Mouse (Mus musculus): ENCODE measurements around the gene Hydin. TPM values are rescaled to one million over a fixed set of nuclear protein-coding genes. Genes with fewer than 3 reads are reported as not detected.

Gene Hydin
- polyA plus RNA-seq, 1 experiment = 0.70 TPM

DNA sequence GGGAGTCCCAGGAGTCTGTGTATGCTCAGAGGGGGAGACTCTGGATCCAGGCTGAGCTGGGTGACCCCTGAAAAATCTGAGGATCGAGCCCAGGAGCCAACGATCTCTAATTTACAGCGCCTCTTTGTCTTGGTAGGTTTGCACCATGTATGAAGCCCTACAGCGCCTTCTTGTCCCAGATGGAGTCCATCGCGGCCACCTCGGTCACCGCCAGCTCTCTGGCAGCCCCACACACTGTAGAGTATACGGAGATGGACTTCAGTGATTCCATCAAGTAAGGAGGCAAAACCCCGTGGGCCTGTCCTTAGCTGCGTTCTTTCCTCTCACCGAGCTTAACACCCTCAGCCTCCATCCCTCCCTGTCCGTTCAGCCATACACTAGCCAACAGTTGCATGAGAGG is 218.5 kb downstream of the Hydin start:
- WGBS = 90% methylated on average over 13 of the region's 13 CpGs
- H3K4me3 ChIP-seq (replicated peaks; ENCODE audit: insufficient read depth, low read depth, low read length) = no peak overlapping the region
- no peaks in the 10 kb centered on the region for H3K27me3 ChIP-seq (ENCODE audit: control insufficient read depth, insufficient read depth, low read length)
- DNase-seq = no peak
- no peaks in the 10 kb centered on the region for H3K4me1 ChIP-seq (ENCODE audit: control insufficient read depth, insufficient read depth, low read length)
- H3K27ac ChIP-seq (ENCODE audit: insufficient read depth, low read length) = no peak overlapping the region
- TF ChIP-seq POLR2A (IDR thresholded peaks at IDR 0.05; ENCODE audit: borderline replicate concordance, insufficient read depth, low read length) = no peak
- no peak for TF ChIP-seq CTCF (IDR thresholded peaks at IDR 0.05; ENCODE audit: borderline replicate concordance, insufficient read depth, low read depth, low read length)

GRCm38 (mm10) chr8:110486020-110486419 is 219.2 kb downstream of the Hydin start:
- H3K27me3 ChIP-seq (ENCODE audit: control insufficient read depth, insufficient read depth, low read length) = no peaks in the 10 kb centered on the region
- no peaks in the 10 kb centered on the region for H3K4me1 ChIP-seq (ENCODE audit: control insufficient read depth, insufficient read depth, low read length)
- H3K4me3 ChIP-seq (replicated peaks; ENCODE audit: insufficient read depth, low read depth, low read length) = no peak overlapping the region
- TF ChIP-seq POLR2A (IDR thresholded peaks at IDR 0.05; ENCODE audit: borderline replicate concordance, insufficient read depth, low read length) (no peak), CTCF (IDR thresholded peaks at IDR 0.05; ENCODE audit: borderline replicate concordance, insufficient read depth, low read depth, low read length) (no peak)
- 68% methylated on average over 13 of the region's 13 CpGs for WGBS
- DNase-seq = no peak
- H3K27ac ChIP-seq (ENCODE audit: insufficient read depth, low read length) = no peak overlapping the region

GRCm38 (mm10) chr8:110487644-110488043 is 220.9 kb downstream of the Hydin start:
- H3K27ac ChIP-seq (ENCODE audit: insufficient read depth, low read length) = no peak overlapping the region
- no peaks in the 10 kb centered on the region for H3K27me3 ChIP-seq (ENCODE audit: control insufficient read depth, insufficient read depth, low read length)
- H3K4me3 ChIP-seq (replicated peaks; ENCODE audit: insufficient read depth, low read depth, low read length) = no peak overlapping the region
- 97% methylated on average over 6 of the region's 6 CpGs for WGBS
- DNase-seq = no peak
- TF ChIP-seq CTCF (IDR thresholded peaks at IDR 0.05; ENCODE audit: borderline replicate concordance, insufficient read depth, low read depth, low read length) = no peak
- no peak for TF ChIP-seq POLR2A (IDR thresholded peaks at IDR 0.05; ENCODE audit: borderline replicate concordance, insufficient read depth, low read length)
- no peaks in the 10 kb centered on the region for H3K4me1 ChIP-seq (ENCODE audit: control insufficient read depth, insufficient read depth, low read length)

DNA sequence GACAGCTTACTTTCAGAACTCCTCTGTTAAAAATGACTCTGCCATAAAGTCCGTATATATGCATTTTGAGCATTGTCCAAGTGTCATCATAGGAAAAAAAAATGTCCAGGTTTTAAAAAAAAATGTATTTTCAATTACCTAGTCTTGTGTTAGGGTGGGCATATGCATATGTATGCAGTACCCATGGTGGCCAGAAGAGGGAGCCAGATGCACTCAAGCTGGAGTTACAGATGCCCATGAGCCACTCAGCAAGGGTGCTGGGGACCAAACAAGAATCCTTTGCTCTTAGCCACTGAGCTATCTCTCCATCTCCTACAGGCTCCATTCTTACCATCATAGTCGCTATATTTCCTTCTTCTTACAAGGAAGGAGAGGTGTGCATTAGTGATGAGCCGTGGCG is 222.6 kb downstream of the Hydin start:
- no peak overlapping the region for H3K27ac ChIP-seq (ENCODE audit: insufficient read depth, low read length)
- 76% methylated on average over 4 of the region's 4 CpGs for WGBS
- no peak overlapping the region for H3K4me3 ChIP-seq (replicated peaks; ENCODE audit: insufficient read depth, low read depth, low read length)
- no peak for DNase-seq
- TF ChIP-seq POLR2A (IDR thresholded peaks at IDR 0.05; ENCODE audit: borderline replicate concordance, insufficient read depth, low read length) (no peak), CTCF (IDR thresholded peaks at IDR 0.05; ENCODE audit: borderline replicate concordance, insufficient read depth, low read depth, low read length) (peak; percentile 62)
- H3K27me3 ChIP-seq (ENCODE audit: control insufficient read depth, insufficient read depth, low read length) = no peaks in the 10 kb centered on the region
- H3K4me1 ChIP-seq (ENCODE audit: control insufficient read depth, insufficient read depth, low read length) = no peaks in the 10 kb centered on the region

GRCm38 (mm10) chr8:110491118-110491517 is 224.3 kb downstream of the Hydin start:
- TF ChIP-seq CTCF (IDR thresholded peaks at IDR 0.05; ENCODE audit: borderline replicate concordance, insufficient read depth, low read depth, low read length) (no peak), POLR2A (IDR thresholded peaks at IDR 0.05; ENCODE audit: borderline replicate concordance, insufficient read depth, low read length) (no peak)
- no peak overlapping the region for H3K27ac ChIP-seq (ENCODE audit: insufficient read depth, low read length)
- no peak overlapping the region for H3K4me3 ChIP-seq (replicated peaks; ENCODE audit: insufficient read depth, low read depth, low read length)
- no peaks in the 10 kb centered on the region for H3K4me1 ChIP-seq (ENCODE audit: control insufficient read depth, insufficient read depth, low read length)
- H3K27me3 ChIP-seq (ENCODE audit: control insufficient read depth, insufficient read depth, low read length) = no peaks in the 10 kb centered on the region
- WGBS = 94% methylated on average over 5 of the region's 5 CpGs
- DNase-seq = no peak

- Histone ChIP-seq H3K27me3 (ENCODE audit: control insufficient read depth, insufficient read depth, low read length) (no peaks in the 10 kb centered on the region), H3K4me3 (replicated peaks; ENCODE audit: insufficient read depth, low read depth, low read length) (no peak overlapping the region), H3K4me1 (ENCODE audit: control insufficient read depth, insufficient read depth, low read length) (no peaks in the 10 kb centered on the region), H3K27ac (ENCODE audit: insufficient read depth, low read length) (no peak overlapping the region)
- no peak for DNase-seq
- WGBS = 84% methylated on average over 9 of the region's 9 CpGs
- TF ChIP-seq POLR2A (IDR thresholded peaks at IDR 0.05; ENCODE audit: borderline replicate concordance, insufficient read depth, low read length) (no peak), CTCF (IDR thresholded peaks at IDR 0.05; ENCODE audit: borderline replicate concordance, insufficient read depth, low read depth, low read length) (no peak)
Observed at GRCm38 (mm10) chr8:110496286-110496685, 229.5 kb downstream of the Hydin start.

DNA sequence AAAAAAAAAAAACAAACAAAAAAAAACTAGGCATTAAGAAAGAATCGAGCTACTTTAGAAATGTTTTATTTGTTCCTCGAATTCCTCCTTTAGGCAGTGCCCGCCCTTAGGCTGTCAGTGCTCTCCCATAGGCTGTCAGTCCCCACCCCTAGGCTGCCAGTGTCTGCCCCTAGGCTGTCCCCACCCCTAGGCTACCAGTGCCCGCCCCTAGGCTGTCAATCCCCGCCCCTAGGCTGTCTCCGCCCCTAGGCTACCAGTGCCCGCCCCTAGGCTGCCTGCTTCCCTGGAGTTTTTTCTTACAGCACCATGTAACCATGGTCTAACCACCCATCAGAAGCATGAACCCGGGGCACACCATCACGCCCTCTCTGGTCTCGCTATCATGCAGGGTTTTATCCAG is 233.5 kb downstream of the Hydin start:
- H3K27me3 ChIP-seq (ENCODE audit: control insufficient read depth, insufficient read depth, low read length) = no peaks in the 10 kb centered on the region
- TF ChIP-seq CTCF (IDR thresholded peaks at IDR 0.05; ENCODE audit: borderline replicate concordance, insufficient read depth, low read depth, low read length) = no peak
- no peak for TF ChIP-seq POLR2A (IDR thresholded peaks at IDR 0.05; ENCODE audit: borderline replicate concordance, insufficient read depth, low read length)
- no peaks in the 10 kb centered on the region for H3K4me1 ChIP-seq (ENCODE audit: control insufficient read depth, insufficient read depth, low read length)
- H3K27ac ChIP-seq (ENCODE audit: insufficient read depth, low read length) = no peak overlapping the region
- no peak for DNase-seq
- no peak overlapping the region for H3K4me3 ChIP-seq (replicated peaks; ENCODE audit: insufficient read depth, low read depth, low read length)
- 40% methylated on average over 10 of the region's 10 CpGs for WGBS

GRCm38 (mm10) chr8:110500661-110501060 is 233.9 kb downstream of the Hydin start:
- 85% methylated on average over 6 of the region's 6 CpGs for WGBS
- no peak overlapping the region for H3K4me3 ChIP-seq (replicated peaks; ENCODE audit: insufficient read depth, low read depth, low read length)
- no peak for TF ChIP-seq CTCF (IDR thresholded peaks at IDR 0.05; ENCODE audit: borderline replicate concordance, insufficient read depth, low read depth, low read length)
- TF ChIP-seq POLR2A (IDR thresholded peaks at IDR 0.05; ENCODE audit: borderline replicate concordance, insufficient read depth, low read length) = no peak
- no peaks in the 10 kb centered on the region for H3K4me1 ChIP-seq (ENCODE audit: control insufficient read depth, insufficient read depth, low read length)
- DNase-seq = no peak
- H3K27ac ChIP-seq (ENCODE audit: insufficient read depth, low read length) = no peak overlapping the region
- no peaks in the 10 kb centered on the region for H3K27me3 ChIP-seq (ENCODE audit: control insufficient read depth, insufficient read depth, low read length)
